Mouse (Mus musculus) olfactory bulb, adult 2 months (tissue): Measurements from ENCODE around the gene Pcp2. TPM values are rescaled to one million over a fixed set of nuclear protein-coding genes. Genes with fewer than 3 reads are reported as not detected.

ENCODE experiments used
- H3K27ac ChIP-seq: fragments of 200-500 bp; 2 replicates; pipeline ENCODE4 v1.5.1; 2012; ENCODE audit warnings: low read depth, low read length; ENCODE audit not compliant: insufficient read depth
- H3K4me1 ChIP-seq: fragments of 200-500 bp; 2 replicates; pipeline ENCODE4 v1.6.1; 2012; ENCODE audit warnings: low read length; ENCODE audit not compliant: control insufficient read depth, insufficient read depth
- H3K4me3 ChIP-seq: fragments of 200-500 bp; 2 replicates; pipeline ENCODE4 v1.5.1; 2012; ENCODE audit warnings: mild to moderate bottlenecking, low read depth, low read length, moderate library complexity; ENCODE audit not compliant: insufficient read depth
- CTCF ChIP-seq: fragments of 200-500 bp; IDR thresholded peaks from 2 replicates; pipeline ENCODE4 v1.5.1; 2012; ENCODE audit warnings: low read depth, mild to moderate bottlenecking, low read length, moderate library complexity; ENCODE audit not compliant: insufficient read depth
- POLR2A ChIP-seq: fragments of 200-500 bp; IDR thresholded peaks from 2 replicates; pipeline ENCODE4 v1.6.1; 2012; ENCODE audit warnings: mild to moderate bottlenecking, low read depth, low read length, moderate library complexity; ENCODE audit not compliant: insufficient read depth
- WGBS: fragments of 180-500 bp; shearing (Covaris S2); methylation state at CpG from one replicate; pipeline ENCODE4 v1.1.7; 2018; 5-methylcytosine and 5-hydroxymethylcytosine counted together
- polyA plus RNA-seq: library from polyadenylated mRNA; stranded (reverse); fragments of >200 nt; gene quantifications from 2 replicates; pipeline ENCODE4 v1.2.4, GENCODE M21; 2012; ENCODE audit warnings: low replicate concordance; ENCODE audit not compliant: missing spikeins, insufficient read depth, insufficient read length

The Pcp2 gene
- polyA plus RNA-seq, result not detected in 2 replicates

DNA sequence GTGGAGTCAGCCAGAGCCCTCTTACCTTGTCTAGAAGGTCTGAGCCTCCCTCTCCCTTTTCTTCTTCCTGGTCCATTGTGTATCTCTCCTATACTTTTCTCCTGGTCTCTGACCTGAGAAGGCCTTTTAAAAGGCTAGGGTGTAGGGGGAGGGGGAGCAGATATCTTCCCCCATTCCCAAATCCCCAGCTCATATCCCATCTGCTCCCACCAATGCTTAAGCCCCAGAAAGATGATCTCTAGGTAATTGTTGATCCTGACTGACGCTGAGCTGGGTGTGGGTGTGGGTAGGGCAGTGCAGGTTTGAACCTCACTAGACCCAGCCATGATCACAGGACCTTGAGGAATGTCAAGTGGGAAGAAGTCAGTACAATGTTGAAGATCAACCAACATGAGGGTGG lies at the start of gene Pcp2:
Gene Pcp2, minus strand, starts transcription at position 101 of the 400 bp plus-strand sequence.
- WGBS, result 63% methylated on average over 1 of the region's 1 CpGs
- TF ChIP-seq CTCF (no peak), POLR2A (no peak)
- H3K4me1 ChIP-seq, result peaks cover under 1% of the 10 kb centered on the region
- no peak within 1 kb of the TSS for H3K4me3 ChIP-seq
- no peak within 1 kb of the TSS for H3K27ac ChIP-seq

- no peak for TF ChIP-seq CTCF
- TF ChIP-seq POLR2A, result no peak
- 56% methylated on average over 3 of the region's 3 CpGs for WGBS
- no peak overlapping the region for H3K27ac ChIP-seq
- H3K4me3 ChIP-seq, result no peak overlapping the region
- H3K4me1 ChIP-seq, result peaks cover 15% of the 10 kb centered on the region; the same call in 1 of the 2 replicates
Observed at GRCm38 (mm10) chr8:3674671-3675070, 49.3 kb upstream of the Pcp2 start.

- Histone ChIP-seq H3K27ac (peak within 1 kb of the TSS; percentile 95), H3K4me3 (peak within 1 kb of the TSS; percentile 77), H3K4me1 (no peaks in the 10 kb centered on the region)
- TF ChIP-seq CTCF, result peak; percentile 99
- TF ChIP-seq POLR2A, result 0 out of 2 replicates have a peak, but pooled peaks have one; percentile 47
- under 1% methylated on average over 23 of the region's 23 CpGs for WGBS
Observed at GRCm38 (mm10) chr8:3671980-3672491, 46.7 kb upstream of the Pcp2 start, which contains the start of gene Fcor. Gene Fcor (minus strand): TSS chr8:3672362.

GRCm38 (mm10) chr8:3670388-3670787 lies 45.0 kb upstream of the Pcp2 start:
- WGBS, result 78% methylated on average over 2 of the region's 2 CpGs
- H3K4me1 ChIP-seq, result no peaks in the 10 kb centered on the region
- no peak overlapping the region for H3K4me3 ChIP-seq
- no peak overlapping the region for H3K27ac ChIP-seq
- TF ChIP-seq POLR2A (no peak), CTCF (no peak)

GRCm38 (mm10) chr8:3665507-3665906 lies 40.2 kb upstream of the Pcp2 start, which contains the start of gene Mcemp1:
Gene Mcemp1 (plus strand): TSS chr8:3665754.
- WGBS, result 83% methylated on average over 6 of the region's 6 CpGs
- H3K4me1 ChIP-seq, result no peaks in the 10 kb centered on the region
- no peak within 1 kb of the TSS for H3K4me3 ChIP-seq
- TF ChIP-seq CTCF (no peak), POLR2A (no peak)
- no peak within 1 kb of the TSS for H3K27ac ChIP-seq

GRCm38 (mm10) chr8:3664405-3664804 lies 39.1 kb upstream of the Pcp2 start:
- TF ChIP-seq POLR2A, result no peak
- no peak for TF ChIP-seq CTCF
- H3K4me3 ChIP-seq, result no peak overlapping the region
- H3K4me1 ChIP-seq, result no peaks in the 10 kb centered on the region
- H3K27ac ChIP-seq, result no peak overlapping the region
- 52% methylated on average over 5 of the region's 5 CpGs for WGBS

- WGBS, result 77% methylated on average over 8 of the region's 8 CpGs
- no peak overlapping the region for H3K27ac ChIP-seq
- peaks cover 4% of the 10 kb centered on the region; the same call in 1 of the 2 replicates for H3K4me1 ChIP-seq
- TF ChIP-seq POLR2A (no peak), CTCF (no peak)
- no peak overlapping the region for H3K4me3 ChIP-seq
Observed at GRCm38 (mm10) chr8:3660889-3661288, 35.5 kb upstream of the Pcp2 start.

DNA sequence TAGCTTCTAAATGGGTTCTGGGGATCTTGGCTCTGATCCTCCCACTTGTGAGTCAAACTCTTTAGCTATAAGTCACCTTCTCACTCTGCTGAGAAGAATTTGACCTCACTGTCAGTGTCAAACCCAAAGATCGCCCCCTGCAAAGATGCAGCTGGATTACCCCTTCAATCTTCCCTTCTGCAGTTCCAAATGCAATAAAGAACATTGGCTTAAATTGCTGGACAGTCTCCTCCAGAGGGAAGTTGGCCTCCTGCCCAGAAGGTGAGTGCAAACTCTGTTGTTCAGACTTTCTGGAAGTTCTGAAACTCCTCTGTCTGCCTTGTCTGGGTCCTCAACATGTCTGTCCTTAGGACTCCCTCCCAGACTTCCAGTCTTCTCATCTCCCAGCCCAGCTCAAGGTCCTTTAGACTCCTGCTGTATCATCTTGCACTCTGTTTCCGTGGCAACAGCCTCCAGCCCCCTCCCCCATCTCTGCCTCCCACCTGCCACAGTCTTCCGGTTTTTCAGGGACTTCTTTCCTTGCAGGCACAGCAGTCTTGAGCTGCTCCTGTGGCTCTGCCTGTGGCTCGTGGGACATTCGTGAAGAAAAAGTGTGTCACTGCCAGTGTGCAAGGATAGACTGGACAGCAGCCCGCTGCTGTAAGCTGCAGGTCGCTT lies 31.5 kb upstream of the Pcp2 start:
- H3K4me1 ChIP-seq, result peaks cover 4% of the 10 kb centered on the region; the same call in 1 of the 2 replicates
- 18% methylated on average over 7 of the region's 7 CpGs for WGBS
- H3K4me3 ChIP-seq, result no peak overlapping the region
- TF ChIP-seq POLR2A (no peak), CTCF (no peak)
- H3K27ac ChIP-seq, result no peak overlapping the region

DNA sequence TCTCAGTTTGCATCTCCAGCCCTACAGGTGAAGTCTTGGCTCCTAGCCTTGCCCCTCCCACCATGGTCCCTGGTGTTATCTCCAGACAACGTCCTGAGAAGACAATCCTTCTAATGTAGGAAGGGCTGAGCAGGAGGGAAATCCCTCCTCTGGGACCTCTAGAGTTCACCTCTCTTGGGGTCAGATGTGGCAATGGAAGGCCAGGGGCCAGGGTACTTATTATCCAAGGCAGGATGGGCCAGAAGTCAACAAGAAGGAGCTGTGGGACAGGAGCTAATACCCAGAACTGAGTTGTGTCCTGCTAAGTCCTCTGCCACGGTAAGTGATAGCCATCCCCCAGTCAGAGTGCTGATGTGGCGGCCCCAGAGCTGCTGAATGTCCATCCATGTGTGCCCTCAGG lies 30.2 kb upstream of the Pcp2 start, which contains the start of gene Retn:
Gene Retn, plus strand, starts transcription at position 245 of the 400 bp plus-strand sequence.
- WGBS, result 76% methylated on average over 3 of the region's 3 CpGs
- TF ChIP-seq CTCF (no peak), POLR2A (no peak)
- no peak within 1 kb of the TSS for H3K4me3 ChIP-seq
- peaks cover 4% of the 10 kb centered on the region; the same call in 1 of the 2 replicates for H3K4me1 ChIP-seq
- no peak within 1 kb of the TSS for H3K27ac ChIP-seq
